Mouse (Mus musculus) heart, adult 2 months (tissue): ENCODE data around the gene Col6a5.

Source experiments
- CTCF ChIP-seq: fragments of 200-600 bp; IDR thresholded peaks from 2 replicates; pipeline ENCODE4 v1.8.1; 2022; ENCODE audit warnings: antibody characterized with exemption, mild to moderate bottlenecking, moderate library complexity
- EP300 ChIP-seq: fragments of 200-500 bp; IDR thresholded peaks from 2 replicates; pipeline ENCODE4 v1.6.1; 2011; ENCODE audit warnings: low read depth, low read length, control low read depth; ENCODE audit not compliant: insufficient read depth
- POLR2A ChIP-seq: fragments of 200-500 bp; IDR thresholded peaks from 2 replicates; pipeline ENCODE4 v1.6.1; 2011; ENCODE audit warnings: mild to moderate bottlenecking, low read depth, low read length, control low read depth; ENCODE audit not compliant: insufficient read depth

- TF ChIP-seq CTCF (no peak), POLR2A (no peak), EP300 (no peak)
Observed at GRCm38 (mm10) chr9:105887521-105887920, 72.9 kb downstream of the Col6a5 start.
